Mouse (Mus musculus) gastrocnemius, postnatal 25 days (tissue): ENCODE results near the gene Atp13a5. TPM values are rescaled to one million over a fixed set of nuclear protein-coding genes. Genes with fewer than 3 reads are reported as not detected.

Source experiments
- DNase-seq: peaks from one replicate; pipeline ENCODE4 v3.0.0; 2022
- long read RNA-seq, 2 experiments: library from polyadenylated mRNA; stranded (forward); transcript quantifications; one replicate each; pipeline ENCODE4 v2.0.0; 2021
- total RNA-seq, 2 experiments: library from RNA; stranded (reverse); gene quantifications; 1 replicate in 1 of 2; 2 replicates in 1 of 2; pipeline ENCODE4 v1.2.3; 2021

Gene Atp13a5
- total RNA-seq: 1 to 10 TPM; 6.3 to 6.8 TPM
- long read RNA-seq, experiment 1: 0 reads
- long read RNA-seq, experiment 2, partial matches to known transcripts: 1 of 5 reads
- long read RNA-seq, experiment 2, other reads (novel, unspliced or antisense): 4 of 5 reads

DNA sequence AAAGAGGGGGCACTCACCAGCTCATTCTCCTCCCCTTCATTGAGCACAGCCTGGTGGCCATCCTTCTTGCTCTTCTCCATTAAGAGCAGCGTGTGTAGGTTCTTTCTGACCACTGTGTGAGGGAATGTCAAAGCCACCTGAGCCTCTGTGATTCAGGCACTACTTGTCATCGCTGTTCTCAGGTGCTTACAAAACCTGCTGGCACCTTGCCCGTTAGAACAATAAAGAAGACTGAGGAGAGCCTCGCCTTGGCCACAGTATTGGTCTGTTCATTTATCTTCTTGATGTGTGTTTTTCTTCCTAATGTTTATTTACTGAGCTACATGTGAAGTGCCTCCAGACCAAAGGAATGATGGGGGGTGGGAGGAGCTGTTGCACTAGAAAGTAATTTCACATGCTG, at the start of gene Atp13a5:
Gene Atp13a5 (minus strand): TSS at position 275 of the 400 bp plus-strand sequence.
- DNase-seq: no peak

DNA sequence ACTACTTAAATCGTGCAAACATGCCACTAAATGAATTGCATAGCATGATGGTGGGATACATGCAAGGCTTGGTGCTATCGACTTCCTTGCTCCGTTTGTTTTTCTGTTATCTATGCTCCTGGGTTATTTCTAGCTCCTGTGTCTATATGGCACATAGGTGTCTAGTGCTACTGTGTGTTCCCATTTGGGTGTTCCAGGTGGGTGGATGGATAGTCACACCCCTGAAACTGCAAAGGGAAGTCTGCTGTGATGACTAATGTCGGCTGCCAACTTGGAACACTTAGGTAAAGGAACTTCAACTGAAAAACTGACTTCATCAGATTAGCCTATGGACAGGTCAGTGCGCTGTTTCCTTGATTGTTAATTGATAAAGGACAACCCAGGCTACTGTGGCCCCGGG, 36.3 kb upstream of the Atp13a5 start:
- DNase-seq: no peak

DNA sequence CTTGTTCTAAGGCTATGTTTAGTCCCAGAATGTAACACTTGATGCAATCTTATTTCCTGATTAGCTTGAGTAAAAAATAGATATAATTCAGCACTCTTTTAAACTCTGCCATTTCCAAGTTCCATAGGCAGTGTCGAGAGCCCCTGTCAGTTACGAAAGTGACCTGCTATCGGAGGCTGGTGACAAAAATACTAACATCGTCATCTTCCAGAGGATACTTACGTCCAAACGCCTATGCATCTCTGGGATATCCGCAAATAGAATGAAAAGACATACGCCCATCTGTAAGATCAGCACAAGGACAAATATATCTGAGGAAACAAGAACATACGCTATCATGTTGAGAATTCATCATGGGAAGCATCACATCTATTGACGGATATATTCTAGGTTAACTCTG, 28.8 kb upstream of the Atp13a5 start:
- no peak for DNase-seq

DNA sequence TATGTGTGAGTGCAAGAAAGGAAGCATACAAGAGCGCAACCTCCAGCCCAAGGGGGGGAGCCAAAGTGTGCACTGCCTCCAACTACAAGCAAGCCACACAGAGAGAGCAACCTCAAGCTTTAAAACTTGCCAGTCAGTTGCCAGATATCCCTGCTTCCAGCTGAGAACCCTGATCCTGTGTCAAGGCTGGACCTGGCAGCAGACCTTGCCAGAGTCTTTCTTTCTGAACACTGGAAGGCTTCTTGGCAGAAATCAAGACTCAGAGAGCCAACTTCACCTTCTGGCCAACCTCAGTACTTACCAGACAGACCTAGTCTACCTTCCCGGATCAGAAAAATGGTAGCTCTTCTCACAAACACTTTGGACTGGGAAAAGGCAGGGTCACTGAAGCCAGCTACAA, 20.5 kb upstream of the Atp13a5 start:
- peak; percentile 54 for DNase-seq

DNA sequence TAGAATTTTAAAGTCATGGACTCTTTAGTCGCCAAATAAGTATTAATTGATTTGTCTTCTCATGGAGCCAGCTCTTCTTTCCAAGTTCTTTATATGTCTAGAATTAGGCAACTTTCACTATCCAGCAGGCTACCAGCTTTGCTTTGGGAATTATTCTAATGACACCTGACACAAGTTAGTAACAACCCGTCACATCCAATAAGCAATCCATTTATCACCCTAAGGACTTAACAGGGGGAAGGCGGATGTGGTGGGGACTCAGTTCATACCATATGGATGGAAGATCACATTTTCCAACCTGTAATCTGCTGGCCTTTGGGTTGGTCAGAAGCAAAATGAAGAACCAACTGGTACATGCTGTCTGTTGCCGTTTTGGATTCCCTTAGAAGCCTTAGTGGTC, 6.2 kb upstream of the Atp13a5 start:
- DNase-seq: no peak

DNA sequence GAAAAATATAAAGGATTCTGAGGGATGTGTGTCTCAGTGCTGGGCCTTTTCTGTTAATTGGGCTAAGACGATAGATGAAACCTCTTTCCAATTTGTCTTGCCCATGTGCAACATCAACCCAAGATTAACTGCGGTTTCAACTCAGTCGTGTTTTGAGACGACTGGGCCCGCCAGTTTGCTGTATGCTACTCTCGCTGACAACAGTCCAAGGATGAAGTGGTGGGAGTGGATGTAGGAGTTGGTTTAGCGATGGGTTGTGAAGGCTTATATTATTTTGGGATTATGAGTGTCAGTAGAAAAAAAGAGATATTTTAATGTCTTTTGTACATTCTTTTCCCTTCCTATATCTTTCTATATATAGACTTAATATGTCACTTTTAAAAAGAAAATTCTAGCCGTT, 3.9 kb downstream of the Atp13a5 start:
- DNase-seq: no peak

DNA sequence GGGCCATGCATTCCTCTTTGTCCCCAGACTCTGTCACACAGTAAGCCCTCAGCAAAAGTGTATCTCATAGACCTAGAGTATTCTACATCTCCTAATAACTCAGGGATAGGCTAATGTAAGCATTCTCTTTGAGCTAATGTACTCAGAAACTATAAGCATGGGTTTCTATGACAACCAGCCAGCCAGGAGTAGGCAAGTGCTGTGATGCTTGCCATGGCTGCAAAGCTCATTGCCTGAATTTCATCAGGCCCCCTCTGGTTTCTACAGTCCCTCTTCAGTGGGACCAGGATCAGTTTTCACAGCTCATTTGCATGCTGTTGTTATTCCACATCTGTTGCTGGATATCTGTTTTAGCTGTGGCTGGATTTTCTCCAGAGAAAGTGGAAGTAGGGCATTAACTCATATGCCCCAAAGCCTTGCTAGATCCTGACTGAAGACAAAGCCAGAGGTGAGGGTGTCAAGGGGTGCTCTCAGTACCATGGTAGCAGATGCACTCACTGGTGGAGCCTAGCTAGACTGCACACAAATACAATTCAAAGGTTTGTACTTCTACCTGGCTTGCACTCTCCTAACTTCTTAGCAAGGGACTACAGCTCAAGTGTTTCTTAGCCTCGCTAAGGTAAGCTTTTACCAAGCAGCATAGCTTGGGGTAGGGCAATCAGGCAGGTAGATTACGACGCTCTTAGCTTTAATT, 47.0 kb downstream of the Atp13a5 start:
- no peak for DNase-seq

DNA sequence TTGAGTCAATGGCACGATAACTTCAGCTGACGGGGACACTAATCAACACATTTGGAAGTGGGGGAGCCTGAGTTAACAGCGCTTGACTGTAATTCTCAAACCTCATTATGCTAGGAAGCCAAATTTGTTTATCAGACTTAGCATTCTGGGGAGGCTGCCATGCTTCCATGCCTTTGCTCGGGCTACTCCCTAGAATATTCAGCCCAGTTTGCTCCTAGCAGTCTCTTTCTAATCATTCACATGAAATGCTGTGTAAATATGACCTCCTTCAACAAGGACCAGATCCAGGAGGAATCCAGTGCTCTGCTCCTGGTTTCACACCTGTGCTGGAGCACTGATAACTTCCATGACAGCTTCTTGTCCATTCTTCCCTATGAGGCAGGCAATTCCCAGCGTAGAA, 47.6 kb downstream of the Atp13a5 start:
- DNase-seq: no peak

DNA sequence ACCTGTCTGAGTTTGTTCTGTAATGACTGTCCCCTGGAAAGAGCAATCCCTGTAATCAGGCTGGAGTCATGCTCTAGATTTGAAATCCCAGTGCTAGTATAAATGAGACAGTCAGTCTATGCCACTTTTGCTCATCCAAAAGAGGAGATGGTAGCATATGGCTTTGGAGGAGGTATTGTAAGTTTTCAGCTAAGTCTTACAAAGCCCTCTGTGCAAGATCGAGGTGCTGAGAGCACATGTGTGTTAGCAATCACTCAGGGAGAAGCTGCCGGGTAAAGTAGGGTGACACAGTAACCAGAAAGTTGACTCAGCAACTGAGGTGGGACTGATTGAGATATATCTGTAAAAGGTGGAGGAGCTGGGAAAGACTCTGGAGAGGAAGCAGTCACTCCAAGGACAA, 49.3 kb downstream of the Atp13a5 start:
- no peak for DNase-seq

DNA sequence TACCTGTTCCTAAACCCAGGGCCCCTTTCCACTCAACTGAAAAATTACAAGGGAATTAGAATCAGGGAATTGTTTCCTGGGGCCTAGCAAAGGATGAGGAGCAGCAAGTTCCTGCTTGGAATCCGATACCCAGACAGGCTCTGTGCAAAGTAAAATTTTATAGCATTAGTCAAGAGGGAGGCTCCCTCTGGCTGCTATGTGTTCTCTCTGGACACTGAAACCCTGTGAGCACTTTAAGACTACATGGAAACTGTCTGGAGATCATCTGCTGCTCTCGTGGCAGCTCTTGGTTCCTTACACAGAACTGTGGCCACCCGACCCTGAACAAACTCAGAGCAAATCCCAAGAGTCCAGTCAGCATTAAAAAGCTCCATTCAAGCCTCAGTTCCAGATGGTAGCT, 50.6 kb downstream of the Atp13a5 start:
- DNase-seq: no peak

DNA sequence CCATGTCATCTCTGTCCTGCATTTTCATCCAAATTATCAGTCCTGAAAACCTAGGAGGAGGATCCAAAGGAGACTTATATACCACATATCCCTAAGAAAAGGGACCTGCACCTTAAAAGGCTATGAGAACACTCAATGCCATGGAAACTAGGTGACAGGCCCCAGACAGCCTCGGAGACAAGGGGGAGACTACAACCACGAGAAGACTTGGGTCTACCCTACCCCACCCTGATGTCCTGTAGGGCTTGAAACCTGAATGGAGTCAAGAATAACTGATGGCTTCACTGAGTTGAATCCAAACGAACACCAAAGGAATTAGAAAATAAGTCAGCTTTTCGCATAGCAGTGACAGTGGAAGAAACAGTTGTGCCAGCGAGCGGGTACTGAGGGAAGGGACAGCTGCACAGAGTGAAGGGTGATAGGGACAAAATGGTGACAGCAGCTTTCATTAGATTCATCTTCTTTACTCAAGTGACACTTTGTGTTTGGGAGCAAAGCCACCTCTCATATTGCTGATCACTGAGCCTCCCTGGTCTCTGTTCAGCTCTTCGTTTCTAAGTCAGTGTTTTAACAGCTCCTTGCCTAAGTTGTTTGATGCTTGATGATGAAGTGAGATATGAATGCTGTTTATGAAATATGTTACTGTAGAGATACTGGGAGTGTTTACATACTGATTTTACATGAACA, 53.2 kb downstream of the Atp13a5 start:
- DNase-seq: no peak

DNA sequence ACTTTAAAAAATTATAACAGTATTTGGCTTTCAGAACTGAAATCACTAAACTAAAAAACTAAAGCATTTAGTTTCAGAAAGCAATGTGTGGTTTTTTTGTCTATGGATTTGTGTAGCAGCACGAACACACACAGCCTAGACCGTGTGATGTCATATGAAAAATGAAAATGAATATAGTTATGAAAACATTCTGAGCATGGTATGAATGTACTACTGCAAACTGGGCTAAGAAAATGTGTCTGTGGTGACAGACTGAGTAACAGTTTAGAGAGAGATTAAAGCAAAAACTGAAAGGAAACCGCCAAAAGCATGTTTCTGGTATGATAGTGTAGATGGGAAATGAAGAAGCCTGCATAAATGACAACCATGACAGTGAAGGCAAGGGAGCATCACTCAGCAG, 57.8 kb downstream of the Atp13a5 start:
- DNase-seq: no peak

DNA sequence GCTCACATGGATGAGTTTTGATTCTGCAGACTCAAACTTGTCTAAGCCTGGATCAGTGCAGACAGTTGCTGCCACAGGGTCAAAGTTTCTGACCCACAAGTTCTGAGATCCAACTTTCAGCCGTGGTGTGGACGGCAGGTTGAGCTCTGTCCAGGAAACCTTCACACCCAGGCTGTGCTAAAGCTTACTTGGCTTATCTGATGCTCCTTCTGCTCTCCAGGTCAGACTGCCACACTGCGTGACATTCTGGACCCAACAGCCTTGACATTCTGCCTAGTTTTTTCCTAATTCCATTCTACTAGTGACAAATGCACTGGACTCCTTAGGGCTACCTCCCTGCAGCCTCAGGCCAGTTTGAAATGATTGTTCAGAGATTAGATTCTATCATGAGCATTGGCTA, 63.1 kb downstream of the Atp13a5 start:
- no peak for DNase-seq

DNA sequence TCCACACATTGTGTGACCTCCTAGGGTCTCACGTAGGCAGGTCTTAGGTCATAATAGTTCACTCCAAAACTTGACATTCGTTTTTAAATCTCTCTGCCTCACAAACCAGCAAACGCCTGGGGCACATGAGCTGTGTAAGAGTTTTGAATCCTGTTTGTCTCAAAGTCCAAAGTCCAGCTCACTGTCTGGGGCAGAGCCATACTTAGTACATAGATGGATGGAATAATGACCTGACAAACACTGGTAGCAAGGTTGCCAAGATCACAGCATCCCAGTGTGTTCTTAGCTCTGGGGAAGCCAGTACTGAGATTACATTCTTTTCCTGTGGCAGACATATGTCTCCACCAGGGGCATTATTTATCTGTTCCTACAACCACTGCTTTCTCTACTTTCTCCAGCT, 63.5 kb downstream of the Atp13a5 start:
- no peak for DNase-seq

DNA sequence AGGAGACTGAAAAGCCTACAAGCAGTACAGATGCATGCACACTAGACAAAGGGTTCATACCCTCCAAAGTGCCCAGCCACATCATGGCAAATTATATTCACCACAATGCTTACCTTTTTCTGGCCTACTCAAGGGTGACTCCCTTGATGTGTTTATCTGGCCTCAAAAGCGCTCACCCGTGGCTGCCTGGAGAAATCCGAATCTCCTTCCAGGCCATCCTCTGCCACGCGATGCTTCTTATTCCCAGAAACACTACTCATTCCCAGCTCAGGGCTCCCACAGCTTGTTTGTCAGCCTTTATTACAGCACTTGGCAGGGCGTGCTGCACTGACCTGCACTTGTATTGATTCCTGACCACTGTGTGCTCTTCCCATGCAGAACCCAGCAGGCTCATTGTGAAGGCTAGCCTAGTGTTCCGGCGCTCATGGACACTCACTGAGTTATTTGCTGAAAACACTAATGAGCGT, 80.9 kb downstream of the Atp13a5 start:
- no peak for DNase-seq

DNA sequence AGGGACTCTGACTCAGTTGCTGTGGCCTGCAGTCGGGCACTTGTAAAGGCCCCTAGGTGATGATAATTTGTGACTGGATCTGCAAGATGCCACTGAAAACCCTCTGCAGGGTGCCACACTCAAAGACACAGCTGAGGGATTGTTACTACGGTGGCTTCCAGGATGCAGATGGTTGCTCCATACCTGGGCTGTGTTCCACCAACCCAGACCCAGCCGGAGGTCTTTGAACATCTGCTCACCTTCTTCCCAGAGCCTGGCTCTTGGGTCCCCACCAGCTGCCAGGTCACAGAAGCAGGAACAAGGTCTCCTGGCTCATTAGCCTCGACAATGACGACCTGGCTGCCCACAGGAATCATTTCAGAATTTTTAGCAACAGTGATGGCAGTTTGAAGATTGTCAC, 97.8 kb downstream of the Atp13a5 start:
- no peak for DNase-seq

DNA sequence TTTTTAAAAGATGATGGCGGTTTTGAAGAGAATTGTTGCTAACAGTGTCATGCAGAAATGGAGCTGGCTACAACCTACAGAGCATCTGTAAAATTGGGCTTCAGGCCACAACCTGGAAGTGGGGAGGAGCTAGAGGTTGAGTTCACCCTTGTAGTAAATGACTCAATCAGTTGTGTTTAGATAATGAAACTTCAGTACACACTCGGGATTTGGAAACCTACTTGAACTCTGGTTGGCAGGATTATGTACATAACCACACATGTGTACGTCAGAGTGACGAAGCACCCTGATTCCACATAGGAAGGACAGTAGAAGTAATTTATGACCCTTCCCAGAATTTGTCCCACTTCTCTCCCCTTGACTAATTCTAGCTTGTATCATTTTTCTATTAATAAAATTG, 124.2 kb downstream of the Atp13a5 start:
- no peak for DNase-seq

DNA sequence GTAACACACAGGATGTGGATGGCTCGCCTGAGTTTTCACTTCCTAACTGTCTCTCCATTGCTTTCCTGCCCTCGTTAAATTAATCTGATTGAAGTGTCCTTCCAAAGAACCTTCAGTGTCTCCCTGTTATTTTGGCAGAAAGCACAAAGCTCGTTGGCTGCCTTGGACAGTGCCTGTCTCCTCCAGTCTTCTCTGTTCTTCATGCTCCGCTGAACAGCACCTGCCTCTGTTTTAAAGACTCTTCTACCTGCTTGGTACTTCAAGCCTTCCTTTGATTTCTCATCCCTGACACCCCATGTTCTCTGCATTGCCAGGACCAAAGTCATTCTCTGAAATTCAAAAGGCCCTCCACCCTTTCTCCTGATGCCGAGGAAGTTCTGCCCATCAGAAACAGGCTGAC, 142.6 kb downstream of the Atp13a5 start:
- DNase-seq: no peak

DNA sequence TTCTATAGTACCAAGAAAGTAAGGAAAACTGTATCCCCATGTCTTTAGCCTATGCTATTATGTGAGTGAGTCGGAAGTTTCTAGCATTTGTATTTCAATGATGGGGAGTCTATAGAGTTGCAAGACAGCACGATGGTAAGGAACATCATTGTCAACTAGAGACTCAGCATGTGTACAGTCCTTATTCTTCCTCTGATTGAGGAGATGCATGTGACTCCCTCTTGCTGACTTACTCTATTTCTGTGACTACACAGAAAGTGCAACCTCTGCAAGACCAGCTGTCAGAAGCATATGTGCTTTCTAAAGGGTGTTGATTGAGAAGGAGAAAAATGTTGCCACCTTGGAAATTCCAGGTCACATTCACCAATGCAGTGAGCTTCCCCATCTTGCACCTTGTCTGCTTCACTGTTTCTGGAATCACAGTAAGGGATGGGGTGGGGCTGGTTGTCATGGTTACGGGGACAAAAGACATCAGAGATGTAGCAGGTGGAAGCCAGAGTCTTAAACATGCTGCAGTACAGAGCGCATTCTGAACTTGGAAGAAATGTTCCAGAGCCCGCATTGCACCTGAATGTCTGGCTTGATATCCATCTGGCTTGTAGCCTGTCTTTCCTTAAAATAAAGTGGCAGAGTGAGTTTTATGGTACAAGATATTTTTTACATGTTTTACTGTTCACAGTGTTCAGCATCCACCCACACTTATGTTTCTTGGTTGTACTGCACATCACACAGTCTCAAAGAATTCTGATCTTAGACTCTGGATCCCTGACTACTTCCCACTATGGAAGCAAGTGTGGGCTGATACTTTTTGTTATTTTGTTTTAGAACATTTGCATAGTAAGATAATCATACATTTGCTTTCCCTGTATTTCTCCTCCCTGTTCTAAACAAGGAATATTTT, 161.9 kb downstream of the Atp13a5 start:
- DNase-seq: no peak

DNA sequence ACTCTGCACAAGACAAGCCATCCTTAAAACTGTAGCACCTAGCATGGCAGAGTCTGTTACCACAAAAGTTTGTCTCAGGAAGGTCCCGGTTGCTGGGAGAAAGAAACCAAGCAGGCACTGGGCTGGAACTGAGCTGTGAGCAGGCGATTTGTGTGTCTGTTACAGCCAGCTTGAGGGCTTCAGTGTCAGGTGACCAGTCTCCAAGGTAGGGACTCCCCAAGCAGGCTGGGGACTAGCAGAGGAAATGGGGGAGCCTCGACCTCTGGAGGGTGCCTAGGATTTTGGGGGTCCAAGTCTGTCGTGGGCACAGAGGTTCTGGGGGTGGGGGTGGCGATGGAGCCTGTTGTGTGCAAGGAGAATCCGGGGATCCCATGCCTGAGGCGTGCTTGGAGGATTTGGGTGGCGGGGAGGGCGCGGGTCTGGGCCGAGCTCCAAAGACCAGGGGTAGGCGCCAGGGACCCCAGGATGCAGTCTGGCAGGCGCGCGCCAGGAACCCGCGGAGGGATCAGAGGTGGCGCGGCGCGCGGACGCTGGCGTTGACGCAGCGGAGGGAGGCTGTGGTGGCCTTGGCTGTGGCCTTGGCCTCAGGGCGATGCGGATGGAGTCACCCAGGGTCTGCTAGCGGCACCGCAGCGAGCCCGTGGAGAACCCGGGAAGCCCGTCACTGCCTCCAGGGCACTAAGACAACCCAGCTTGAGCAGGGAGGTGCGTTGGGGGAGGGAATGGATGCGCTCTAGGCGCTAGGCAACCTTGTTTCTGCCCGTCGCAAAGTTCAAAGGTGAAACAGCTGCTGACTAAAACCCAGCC, 168.7 kb downstream of the Atp13a5 start, which contains the start of gene Hrasls:
Gene Hrasls (plus strand): TSS at position 91 of the 807 bp plus-strand sequence.
- peak; percentile 56 for DNase-seq

DNA sequence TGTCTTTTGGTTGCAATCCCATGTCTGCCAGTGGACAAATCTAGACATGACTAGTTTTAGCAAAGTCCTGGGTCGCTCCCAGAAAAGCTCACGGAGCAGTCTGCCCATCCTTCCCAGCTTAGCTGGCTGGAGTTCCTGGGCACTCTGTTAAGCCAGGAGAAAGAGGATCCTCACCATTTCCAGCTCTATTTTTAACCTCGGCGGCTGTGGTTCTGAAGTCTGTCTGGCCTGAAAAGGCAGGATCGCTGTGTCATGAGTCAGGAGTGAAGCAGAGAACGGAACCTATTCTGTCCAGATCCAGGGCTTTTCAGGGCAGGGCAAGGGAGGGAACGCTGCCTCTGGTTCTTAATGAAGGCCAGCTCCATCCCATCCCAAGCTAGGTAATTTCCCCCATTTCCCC, 169.7 kb downstream of the Atp13a5 start:
- peak; percentile 77 for DNase-seq

DNA sequence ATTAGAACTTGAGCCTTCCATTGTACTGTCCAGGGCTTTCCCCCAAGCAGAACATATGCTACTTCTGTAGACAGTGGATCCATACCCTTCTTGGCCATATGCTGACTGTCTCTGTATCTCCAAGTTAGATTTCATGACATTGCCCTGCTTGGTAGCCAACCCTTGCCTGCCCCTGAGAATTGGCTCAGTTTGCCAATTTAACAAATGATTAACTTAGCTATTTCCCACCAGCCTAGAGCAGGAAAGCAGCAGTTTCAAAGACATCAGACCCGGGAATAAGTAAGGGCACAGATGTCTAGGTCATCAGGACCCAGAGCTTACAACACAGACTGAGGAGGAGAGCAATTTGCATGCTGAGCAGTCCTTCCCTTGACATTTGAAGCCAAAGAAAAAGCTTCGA, 173.0 kb downstream of the Atp13a5 start:
- DNase-seq: no peak
